Mouse (Mus musculus) ovary, adult 18-20 months (tissue): ENCODE results near the gene St5.
A peak's percentile ranks its signal among the peaks of the same experiment; 100 is the strongest.

Experiments
- DNase-seq: peaks from one replicate; pipeline ENCODE4 v3.0.0; 2022; ENCODE audit warnings: low spot score, mixed read lengths

The St5 gene

DNA sequence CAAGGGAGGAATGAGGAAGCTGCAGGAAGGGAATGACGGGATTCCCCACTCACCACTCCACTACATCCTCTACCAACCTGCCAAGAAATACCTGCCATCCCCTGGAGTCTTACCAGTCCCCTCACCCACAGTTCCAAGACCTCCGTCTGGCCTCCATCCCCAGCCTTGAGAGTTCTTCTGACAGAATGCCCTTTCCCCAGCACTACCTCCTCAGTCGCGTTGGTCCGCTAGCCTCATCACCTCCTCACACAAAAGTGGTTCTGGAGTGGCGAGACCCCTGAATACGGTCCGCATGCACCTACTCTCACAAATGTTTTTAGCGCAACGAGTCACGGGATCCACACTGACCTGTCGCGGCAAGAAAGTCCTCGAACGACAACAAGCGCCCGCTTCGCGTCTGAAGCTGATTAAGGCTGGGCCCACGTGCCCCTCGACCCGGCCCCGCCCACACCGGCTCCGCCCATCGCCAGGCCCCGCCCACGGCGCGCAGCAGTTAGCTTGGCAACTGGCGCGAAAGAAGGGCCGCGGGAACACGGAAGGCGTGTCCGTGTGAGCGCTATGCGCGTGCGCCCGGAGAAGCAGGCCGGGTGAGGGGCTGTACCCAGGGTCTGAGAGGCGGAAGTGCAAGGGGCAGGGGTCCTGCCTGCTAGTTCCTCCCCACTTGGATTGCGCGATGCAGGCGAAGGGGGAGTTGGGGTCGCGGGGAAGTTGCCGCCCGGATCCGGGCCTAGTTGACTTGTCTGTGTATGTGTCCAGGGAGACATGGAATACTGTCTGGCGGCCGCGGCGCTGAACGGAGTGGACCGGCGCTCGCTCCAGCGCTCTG is at the start of gene St5, which contains the start of gene Akip1:
Gene St5, minus strand, starts transcription at position 416 of the 826 bp plus-strand sequence.
Gene Akip1, plus strand, starts transcription at position 501 of the 826 bp plus-strand sequence.
- peak; percentile 92 for DNase-seq

GRCm38 (mm10) chr7:109752008-109752925 is 48.9 kb upstream of the St5 start, which contains the start of gene Tmem9b:
Gene Tmem9b, minus strand, starts transcription at chr7:109752875.
- DNase-seq = peak; percentile 58

DNA sequence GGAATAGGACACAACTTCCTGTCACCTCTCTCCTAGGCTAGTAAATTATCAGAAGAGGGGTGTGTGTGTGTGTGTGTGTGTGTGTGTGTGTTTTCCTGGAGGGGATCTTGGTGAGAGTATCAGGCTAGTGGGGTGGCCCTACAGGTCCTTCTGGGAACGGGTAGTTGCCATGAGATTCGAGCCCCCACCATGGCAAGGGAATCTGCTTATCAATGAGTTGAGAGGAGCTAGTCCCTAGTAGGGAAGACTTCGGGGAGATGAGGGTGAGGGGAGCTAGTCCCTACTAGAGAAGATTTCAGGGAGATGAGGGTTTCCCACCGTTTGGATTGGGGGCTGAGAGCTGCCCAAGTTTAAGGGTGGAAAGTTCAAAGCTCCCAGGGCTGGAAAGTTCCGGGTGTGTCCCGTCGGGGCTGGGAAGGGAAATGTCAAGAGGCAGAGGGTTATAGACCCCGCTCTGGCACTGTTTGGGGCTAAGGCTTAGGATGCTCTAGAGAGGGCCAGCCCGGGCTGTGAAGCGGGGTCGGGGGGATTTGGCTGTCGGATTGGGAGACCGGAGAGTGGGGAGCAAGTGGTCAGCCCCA is 48.1 kb upstream of the St5 start:
- DNase-seq = no peak

GRCm38 (mm10) chr7:109747747-109748146 is 44.3 kb upstream of the St5 start:
- DNase-seq = no peak

DNA sequence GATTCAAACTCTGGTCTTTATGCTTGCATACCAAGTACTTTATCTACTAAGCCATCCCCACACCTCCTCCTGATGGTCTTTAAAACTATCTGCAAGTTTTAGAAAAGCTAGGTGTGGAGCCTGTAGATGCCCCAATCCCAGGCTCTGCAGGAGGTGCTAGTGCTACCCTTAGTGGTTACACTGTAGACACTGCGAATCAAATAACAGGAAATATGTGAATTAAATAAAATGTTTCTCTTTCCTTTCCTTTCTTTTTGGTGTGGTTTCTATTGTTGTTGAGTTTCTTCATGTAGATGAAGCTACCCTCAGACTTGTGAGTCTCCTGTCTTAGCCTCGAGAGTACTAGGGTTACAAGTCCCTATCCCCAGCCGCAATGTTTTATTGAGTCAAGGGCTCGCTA is 38.3 kb upstream of the St5 start:
- DNase-seq = no peak

- DNase-seq = no peak
Measured at GRCm38 (mm10) chr7:109741060-109741459, 37.7 kb upstream of the St5 start.

GRCm38 (mm10) chr7:109739822-109740370 is 36.5 kb upstream of the St5 start:
- no peak for DNase-seq

DNA sequence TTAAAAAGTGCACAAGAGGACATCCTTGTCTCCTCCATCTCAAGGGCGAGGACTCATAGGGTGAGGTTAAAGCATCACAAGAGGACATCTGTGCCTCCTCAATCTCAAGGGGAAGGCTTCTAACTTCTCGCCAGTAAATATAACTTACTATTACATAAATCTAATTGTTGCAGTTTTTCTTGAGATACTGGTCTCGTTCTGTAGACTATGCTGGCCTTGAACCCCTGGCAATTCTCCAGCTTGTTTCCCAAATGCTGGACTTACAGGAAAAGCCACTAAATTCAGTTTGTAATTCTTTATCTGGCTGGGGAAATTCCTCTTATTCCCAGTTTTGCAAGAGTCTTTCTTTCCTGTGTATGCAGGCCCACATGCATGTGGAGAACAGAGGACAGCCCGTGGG is 31.4 kb upstream of the St5 start:
- peak; percentile 34 for DNase-seq

DNA sequence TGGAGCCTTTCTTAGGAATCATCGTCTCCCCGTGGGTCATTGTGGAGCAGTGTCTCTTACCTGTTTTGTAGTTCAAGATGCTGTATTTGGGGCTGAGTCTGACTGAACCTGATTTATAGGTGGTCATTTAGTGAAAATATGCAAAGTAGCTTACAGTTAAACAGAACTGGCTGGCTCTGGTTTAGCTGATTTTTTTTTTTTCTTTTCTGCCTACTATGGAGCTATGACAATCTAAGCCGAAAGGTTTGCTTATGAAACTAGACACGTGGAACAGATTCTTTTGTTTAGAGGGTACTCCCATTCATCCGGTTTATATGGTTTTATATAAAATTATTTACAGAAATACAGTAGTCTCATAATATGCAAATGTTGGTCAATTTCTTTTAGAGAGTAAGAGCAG is 28.2 kb upstream of the St5 start, which contains the start of gene Ascl3:
Gene Ascl3, minus strand, starts transcription at position 101 of the 400 bp plus-strand sequence.
- DNase-seq = no peak

DNA sequence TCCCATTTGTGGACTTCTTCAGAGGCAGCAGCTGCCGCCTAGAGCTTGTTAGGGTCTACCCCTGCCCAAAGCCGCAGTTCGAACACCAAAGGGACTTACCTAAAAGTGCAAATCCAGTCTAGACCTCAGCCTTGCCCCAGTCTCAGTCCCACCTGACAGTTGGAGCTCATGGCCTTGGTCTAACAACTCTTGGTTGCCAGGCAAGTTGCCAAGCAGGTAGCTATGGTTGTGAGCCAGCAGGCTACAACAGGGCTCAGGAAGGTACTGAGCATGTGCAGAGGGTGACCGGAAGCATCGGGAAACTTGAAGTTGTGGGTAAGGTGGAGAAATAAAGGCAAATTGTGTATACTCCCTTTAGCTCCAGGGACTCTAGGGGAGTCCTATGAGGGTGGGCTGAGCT is 20.3 kb upstream of the St5 start, which contains the start of gene BC051019:
Gene BC051019, minus strand, starts transcription at position 154 of the 400 bp plus-strand sequence.
- no peak for DNase-seq

- no peak for DNase-seq
Measured at GRCm38 (mm10) chr7:109723114-109723513, 19.7 kb upstream of the St5 start.

DNA sequence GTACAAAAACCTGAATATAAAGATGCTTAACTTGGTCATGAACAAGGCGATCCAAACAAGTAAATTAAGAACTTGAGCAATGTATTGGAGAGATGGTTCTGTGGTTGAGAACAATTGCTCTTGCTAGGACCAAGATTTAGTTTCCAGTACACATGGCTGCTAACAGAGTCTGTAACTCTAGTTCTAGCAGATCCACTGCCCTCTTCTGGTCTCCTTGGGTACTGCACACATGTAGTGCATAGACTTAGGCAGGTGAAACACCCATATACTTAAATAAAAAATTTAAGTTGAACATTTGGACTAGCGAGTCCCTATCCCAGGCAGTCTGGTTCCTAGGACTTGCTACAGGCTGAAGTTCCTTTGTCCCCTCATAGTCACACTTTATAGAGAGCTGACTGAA is 19.2 kb upstream of the St5 start:
- no peak for DNase-seq

DNA sequence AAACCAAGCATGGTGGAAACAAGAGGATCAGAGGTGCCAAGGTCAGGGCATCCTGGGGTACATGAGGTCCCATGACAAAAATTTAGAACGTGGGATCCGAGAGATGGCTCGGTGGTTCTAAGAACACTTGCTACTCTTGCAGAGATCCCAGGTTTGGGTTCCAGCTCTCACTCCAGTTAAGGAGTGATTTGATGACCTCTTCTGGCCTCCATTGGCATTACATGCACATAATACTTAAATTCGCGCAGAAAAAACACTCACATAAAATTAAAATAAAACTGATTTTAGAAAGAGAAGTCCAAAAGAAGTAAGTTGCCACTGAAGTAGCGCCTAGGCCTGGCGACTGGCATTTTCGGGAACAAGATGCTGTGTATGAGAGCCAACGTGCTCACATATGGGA is 15.9 kb upstream of the St5 start:
- DNase-seq = no peak

DNA sequence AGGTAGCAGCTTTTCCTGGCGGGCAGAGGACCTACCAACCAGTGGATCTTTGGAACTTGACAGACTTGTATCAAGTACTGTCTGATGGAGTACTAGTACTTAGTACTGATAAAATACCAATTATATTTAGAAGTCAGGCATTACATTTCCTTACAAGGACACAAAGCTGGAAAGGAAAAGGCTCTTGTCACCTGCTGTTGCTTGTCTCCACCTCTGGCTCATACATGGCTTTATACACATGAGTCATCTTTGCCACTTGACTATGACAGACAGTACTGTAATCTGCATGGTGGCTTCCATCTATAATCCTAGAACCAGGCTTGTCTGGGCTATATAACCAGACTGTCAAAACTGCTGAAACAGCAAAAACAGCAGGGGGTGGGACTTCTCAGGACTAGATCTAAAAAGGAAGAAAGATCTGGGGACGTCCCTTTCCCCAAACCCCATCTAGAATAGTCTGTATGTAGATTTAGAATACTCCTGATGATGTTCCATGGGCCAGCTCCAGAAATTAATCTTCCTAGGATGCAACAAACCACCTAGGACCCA is 10.1 kb upstream of the St5 start:
- DNase-seq = no peak

DNA sequence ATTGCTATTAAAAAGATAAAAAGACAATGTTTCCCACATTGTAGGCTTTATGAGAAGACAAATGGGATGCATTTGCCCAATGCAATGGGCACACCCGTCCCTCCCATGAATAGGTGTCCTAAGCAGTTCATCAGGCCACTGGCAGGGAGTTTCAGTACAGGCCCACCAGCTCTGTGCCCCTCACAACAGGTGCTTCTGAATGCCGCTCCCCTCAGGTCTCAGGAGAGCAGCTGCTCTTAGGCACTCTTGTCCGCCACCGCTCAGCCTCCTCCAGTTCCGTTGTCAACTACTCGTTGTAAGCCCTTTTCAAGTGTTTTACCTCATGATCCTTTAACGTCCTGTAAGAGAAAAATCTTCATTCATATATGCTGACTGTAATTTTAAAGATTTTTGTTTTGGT is 8.8 kb upstream of the St5 start:
- DNase-seq = no peak

DNA sequence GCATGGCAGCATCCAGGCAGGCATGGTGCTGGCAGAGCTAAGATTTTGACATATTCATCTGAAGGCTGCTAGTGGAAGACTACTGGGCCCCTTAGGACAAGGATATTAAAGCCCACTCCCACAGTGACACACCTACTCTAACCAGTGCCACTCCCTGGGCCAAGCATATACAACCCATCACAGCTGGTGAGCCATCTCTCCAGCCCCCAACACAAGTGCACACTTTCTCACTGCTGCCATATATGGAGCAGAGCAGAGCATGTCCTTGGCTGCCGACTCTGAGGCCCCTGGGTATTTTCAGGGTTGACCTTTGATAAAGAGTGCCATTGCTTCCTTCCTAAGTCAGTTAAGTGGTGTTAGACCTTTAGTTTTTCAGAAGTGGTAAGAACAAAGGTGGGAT is 6.7 kb upstream of the St5 start:
- DNase-seq = no peak

- peak; percentile 53 for DNase-seq
Measured at GRCm38 (mm10) chr7:109708961-109709382, 5.6 kb upstream of the St5 start.

DNA sequence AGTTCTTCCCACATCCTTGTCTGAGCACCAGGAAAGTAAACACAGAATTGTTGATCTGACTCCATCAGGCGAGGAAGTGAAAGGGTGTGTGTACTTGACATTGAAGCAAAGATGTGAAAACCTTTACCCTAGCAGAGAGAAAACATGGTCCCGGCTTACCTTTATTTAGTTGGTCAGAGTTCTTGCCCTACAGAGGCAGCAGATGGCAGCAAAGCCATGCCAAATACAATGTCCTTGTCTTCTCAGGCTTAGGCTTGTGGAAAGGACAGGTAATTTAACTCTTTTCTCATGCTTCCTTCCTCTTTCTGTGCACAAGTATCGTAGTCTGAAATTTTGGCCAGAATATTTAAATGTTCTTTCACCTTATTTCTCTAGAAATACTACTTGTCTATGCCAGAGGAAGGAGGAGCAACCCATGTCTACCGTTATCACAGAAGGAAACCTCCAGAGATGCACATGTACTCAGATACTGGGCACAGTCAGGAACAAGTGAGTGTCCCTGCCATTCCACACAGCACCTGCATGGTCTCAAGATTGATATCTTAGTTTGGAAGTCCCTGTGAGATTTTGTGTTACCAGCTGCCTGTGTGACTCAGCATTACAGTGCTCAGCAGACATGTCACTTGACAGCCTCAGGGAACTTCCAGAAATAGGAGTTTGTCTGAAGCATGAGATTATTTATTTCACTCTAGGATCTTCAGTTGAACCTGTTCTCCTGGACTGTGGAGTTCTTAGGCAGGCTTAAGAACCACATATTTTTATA is 3.8 kb upstream of the St5 start:
- DNase-seq = no peak

DNA sequence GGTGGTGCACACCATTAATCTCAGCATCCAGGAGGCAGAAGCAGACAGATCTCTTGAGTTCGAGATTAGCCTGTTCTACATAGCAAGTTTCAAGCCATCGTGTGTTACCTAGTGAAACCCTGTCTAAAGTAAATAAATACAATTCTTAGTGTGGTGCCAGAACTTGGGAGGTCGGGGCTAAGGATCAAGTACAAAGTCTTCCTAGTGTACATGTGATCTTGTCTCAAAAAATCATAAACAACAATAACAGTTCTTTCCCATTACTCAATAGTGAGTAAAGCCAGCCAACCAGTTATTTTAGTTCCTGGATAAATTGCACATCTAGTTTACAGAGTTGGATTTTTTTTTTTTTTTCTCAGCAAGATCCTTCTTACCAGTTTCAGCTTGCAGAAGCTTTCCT is 1.1 kb upstream of the St5 start:
- no peak for DNase-seq

GRCm38 (mm10) chr7:109704016-109704377 is 592 bp upstream of the St5 start:
- DNase-seq = no peak

- no peak for DNase-seq
Measured at GRCm38 (mm10) chr7:109702721-109703120, 684 bp downstream of the St5 start.
